Mouse (Mus musculus) cortical plate, adult 2 months (tissue): Measurements from ENCODE around the gene Kcnb1. TPM values are rescaled to one million over a fixed set of nuclear protein-coding genes. Genes with fewer than 3 reads are reported as not detected.

Experiments
- H3K27ac ChIP-seq: fragments of 200-500 bp; 2 replicates; pipeline ENCODE4 v1.5.1; 2012; ENCODE audit warnings: low read length, control low read depth, inconsistent platforms; ENCODE audit not compliant: insufficient read depth
- H3K4me1 ChIP-seq: fragments of 200-500 bp; 2 replicates; pipeline ENCODE4 v1.6.1; 2011; ENCODE audit warnings: low read length; ENCODE audit not compliant: control insufficient read depth, insufficient read depth
- H3K4me3 ChIP-seq: fragments of 200-500 bp; 2 replicates; pipeline ENCODE4 v1.5.1; 2011; ENCODE audit warnings: mild to moderate bottlenecking, low read length, control low read depth; ENCODE audit not compliant: insufficient read depth
- CTCF ChIP-seq: fragments of 200-500 bp; IDR thresholded peaks from 2 replicates; pipeline ENCODE4 v1.5.1; 2011; ENCODE audit warnings: mild to moderate bottlenecking, control low read depth, low read length; ENCODE audit not compliant: insufficient read depth; ENCODE audit errors: extremely low read depth
- POLR2A ChIP-seq: fragments of 200-500 bp; IDR thresholded peaks from 2 replicates; pipeline ENCODE4 v1.6.1; 2011; ENCODE audit warnings: mild to moderate bottlenecking, low read length, control low read depth; ENCODE audit not compliant: insufficient read depth; ENCODE audit errors: extremely low read depth
- polyA plus RNA-seq: library from polyadenylated mRNA; depleted of rRNA; stranded (reverse); fragments of >200 nt; gene quantifications from 2 replicates; pipeline ENCODE4 v1.2.3, GENCODE M21; 2012

Gene Kcnb1
- polyA plus RNA-seq, 1 experiment = 68.7 TPM

DNA sequence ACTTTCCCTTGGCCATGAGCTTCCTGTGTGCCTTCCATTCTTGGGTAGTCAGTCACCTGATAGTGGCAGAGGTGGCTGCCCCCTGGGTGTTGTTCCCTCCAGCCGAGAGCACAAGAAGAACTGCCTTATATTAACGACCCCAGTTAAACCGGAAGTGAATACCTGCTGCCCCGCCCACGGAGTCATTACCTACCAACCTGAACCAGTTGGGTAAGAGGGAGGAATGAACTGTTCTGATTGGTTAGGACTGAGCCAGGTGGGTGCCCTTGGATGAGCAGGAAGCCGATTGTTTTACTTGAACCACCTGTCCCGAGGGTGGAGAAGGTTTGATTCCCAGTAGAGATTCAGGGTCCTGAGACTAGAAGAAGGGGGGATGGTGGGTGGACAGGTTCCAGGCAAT lies 111.5 kb downstream of the Kcnb1 start:
- peak overlapping the region; percentile 97 for H3K27ac ChIP-seq

DNA sequence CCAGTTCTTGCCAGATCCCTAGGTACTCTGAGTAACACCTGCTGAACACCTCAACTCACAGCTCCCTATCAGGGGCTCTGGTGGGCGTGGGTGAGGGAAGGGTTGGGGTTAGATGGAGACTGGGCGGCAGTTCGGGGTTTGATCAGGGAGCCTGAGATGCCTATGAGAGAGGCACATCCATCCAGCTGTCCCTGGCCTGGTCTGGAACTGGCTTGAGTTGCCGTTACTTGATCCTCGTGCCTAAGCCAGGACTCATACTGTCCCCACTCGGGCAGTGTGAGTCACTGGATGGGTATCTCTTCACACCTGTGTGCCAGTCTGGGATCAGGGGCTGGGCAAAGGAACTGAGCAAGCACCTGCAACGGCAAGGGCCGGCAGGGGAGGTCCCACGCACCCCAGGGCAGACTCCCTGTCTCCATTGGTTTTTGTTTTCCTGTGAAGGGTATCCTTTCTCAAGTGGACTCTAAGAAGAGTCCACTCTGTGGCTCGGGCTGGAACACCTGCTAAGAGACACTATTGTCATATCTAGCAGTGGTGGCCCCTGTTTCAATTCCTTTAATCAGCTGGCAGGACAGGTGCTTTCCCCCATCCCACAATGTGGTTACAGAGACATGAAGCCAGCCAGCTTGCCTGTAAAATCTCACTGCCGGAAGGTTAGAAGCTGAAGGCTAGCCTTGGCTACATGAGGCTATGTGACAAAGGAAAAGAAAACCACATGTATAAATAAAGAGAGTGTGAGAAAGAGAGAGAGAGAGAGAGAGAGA lies 112.6 kb downstream of the Kcnb1 start:
- H3K4me1 ChIP-seq = peaks cover 4% of the 10 kb centered on the region
- no peak overlapping the region for H3K4me3 ChIP-seq
- no peak for TF ChIP-seq POLR2A
- no peak for TF ChIP-seq CTCF
- H3K27ac ChIP-seq = no peak overlapping the region

More for the DNA sequence above, 111.5 kb downstream of the Kcnb1 start:
- no peak for TF ChIP-seq POLR2A
- TF ChIP-seq CTCF = no peak
- peaks cover 4% of the 10 kb centered on the region for H3K4me1 ChIP-seq
- H3K4me3 ChIP-seq = no peak overlapping the region

DNA sequence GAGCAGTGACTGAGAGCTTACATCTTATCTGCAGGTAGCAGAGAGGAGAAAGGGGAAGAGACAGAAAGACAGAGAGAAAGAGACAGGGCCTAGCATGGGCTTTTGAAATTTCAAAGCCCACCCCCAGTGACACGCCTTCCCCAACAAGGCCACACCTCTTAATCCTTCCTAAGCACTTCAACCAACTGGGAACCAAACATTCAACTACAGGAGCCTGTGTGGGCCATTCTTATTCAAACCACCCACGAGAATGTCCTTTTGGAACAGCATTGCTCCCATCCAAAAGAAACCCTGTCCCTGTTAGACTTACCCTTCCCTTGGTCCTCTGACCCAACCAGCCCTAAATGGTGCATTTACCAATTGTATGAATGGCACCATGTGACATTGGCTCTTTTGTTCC lies 113.2 kb downstream of the Kcnb1 start:
- Histone ChIP-seq H3K4me3 (no peak overlapping the region), H3K4me1 (peaks cover 4% of the 10 kb centered on the region), H3K27ac (no peak overlapping the region)
- TF ChIP-seq POLR2A = no peak
- TF ChIP-seq CTCF = no peak

DNA sequence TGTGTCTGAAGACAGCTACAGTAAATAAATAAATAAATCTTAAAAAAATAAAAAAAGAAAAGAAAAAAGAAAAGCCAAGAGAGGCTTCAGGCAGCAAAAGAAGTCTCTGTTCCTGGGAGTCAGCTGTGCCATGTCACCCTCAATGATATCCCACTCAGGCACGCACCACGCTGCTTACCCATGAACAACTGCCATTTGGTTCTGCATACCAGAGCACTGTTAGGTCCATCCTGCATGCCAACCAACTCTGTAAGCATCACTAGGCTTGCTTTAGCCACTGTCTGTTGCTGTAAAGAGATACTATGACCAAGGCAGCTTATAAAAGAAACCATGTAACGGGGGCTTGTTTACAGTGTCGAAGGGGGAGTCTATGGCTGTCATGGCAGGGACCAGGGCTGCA lies 113.6 kb downstream of the Kcnb1 start:
- TF ChIP-seq POLR2A (no peak), CTCF (no peak)
- H3K4me1 ChIP-seq = peaks cover 4% of the 10 kb centered on the region

DNA sequence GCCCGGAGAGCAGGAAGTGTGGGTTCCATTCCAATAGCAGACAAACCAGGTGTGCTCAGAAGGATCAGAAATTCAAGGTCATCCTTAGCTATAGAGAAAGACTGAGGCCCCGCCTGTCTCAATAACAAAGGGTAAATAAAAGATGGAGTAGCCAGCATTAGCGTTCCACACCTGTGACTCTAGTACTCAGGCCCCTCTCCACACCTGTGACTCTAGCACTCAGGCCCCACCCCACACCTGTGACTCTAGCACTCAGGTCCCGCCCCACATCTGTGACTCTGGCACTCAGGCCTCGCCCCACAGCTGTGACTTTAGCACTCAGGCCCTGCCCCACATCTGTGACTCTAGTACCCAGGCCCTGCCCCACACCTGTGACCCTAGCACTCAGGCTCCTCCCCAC lies 115.4 kb downstream of the Kcnb1 start:
- Histone ChIP-seq H3K4me1 (peaks cover 4% of the 10 kb centered on the region), H3K4me3 (no peak overlapping the region), H3K27ac (no peak overlapping the region)
- no peak for TF ChIP-seq CTCF
- no peak for TF ChIP-seq POLR2A

More for the DNA sequence above, 113.6 kb downstream of the Kcnb1 start:
- Histone ChIP-seq H3K4me3 (no peak overlapping the region), H3K27ac (no peak overlapping the region)

DNA sequence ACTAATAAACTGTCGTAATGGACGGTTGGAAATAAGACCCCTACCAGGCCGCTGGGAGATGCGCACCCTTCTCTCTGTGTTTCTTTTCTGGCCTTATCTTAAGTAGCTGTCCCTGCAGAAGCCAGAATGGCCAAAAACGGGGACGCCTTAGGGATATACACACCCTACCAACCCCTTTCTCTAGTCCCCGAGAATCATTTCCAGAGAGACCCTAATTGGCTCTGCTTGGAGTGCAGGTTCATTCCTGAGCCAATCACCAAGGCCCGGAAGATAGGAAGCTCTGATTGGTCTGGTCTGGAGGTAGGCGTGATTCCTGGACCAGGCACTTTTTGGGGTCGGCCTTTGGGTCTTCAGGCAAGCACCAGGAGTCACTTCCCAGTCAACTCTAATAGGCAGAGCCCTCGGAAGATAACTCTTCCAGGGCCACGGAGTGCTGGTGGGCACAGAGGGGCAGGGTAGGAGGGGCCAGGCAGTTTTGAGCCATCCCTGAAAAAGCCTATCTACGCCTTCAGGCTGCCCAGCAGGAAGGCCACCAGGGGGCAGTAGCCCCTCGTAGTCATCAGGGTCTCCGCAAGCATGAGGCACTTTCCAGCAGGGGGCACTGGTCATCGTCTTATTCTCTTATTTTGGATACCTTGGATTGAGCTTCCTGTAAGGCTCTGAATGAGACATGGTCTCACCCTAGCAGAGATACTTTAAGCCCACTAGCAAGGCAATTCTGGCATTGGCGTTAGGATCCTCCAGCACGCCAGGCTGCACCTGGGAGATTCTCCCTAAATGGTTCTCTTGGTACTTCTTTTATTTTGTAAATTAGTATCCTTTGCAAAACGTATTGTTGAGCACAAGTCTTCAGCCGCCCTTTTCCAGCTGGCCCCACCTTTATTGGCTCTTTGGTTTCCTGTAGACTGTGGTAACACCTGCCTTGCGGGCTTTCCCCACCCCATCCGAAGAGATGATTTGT lies 118.0 kb downstream of the Kcnb1 start:
- peak; percentile 85 for TF ChIP-seq POLR2A
- TF ChIP-seq CTCF = peak; percentile 100
- Histone ChIP-seq H3K4me1 (no peaks in the 10 kb centered on the region), H3K4me3 (peak overlapping the region; percentile 59), H3K27ac (peak overlapping the region; percentile 31; the same call in 1 of the 2 replicates)

DNA sequence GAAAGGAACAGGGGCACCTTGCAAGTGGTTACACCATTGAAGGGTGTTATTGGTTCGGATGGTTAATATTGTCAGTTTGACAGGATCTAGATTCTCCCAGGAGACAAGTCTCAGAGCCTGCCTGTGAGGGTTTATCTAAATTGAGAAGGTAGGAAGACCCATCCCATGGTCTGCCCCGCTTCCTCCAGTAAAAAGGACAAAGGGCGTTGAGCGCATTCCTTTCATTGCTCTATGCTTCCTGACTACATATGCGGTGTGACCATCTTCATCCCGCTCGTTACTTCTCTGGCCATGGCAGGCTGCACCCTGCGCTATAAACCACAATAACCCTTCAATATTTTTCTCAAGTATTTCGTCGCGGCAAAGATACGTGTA lies 118.7 kb downstream of the Kcnb1 start:
- TF ChIP-seq CTCF = no peak
- Histone ChIP-seq H3K4me3 (peak overlapping the region; percentile 59), H3K4me1 (no peaks in the 10 kb centered on the region), H3K27ac (peak overlapping the region; percentile 16; the same call in 1 of the 2 replicates)

DNA sequence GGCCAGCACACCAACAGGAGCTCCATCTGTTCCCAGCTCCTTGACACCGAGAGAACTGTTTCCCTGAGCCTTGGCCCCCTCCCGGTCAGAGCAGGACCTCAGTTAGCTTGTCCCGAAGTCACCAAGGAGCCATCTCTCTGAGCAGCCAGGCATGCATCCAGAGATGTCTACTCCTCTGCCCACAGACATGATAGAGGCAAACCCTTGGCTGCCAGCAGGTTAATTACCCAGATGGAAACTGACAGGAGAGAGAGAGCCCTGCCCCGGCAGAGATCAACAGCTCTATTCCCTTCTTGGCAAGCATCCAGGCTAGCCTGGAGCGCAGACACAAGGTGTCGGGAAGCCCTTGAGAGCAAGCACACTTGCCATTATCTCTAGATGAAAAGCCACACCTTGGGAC lies 119.6 kb downstream of the Kcnb1 start:
- Histone ChIP-seq H3K4me3 (no peak overlapping the region), H3K4me1 (no peaks in the 10 kb centered on the region), H3K27ac (no peak overlapping the region)
- TF ChIP-seq CTCF = no peak
- TF ChIP-seq POLR2A = no peak

DNA sequence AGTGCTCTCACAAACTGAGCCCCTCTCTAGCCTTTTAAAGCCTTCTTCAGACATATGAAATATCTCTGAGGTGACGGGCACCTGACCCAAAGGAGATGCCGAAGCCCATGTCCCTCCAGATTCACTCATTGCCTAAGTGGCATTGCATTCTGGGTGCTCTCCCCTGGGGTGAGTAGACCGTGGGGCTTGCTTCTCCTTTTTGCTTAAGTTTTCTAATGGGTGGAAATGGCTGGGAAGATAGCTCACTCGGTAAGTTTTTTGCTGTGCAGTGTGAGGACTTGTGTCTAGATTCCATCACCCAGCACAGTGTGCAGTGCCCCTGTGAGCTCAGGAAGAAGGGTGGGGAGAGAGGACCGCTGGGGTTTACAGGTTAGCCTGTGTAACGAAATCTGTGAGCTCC lies 122.4 kb downstream of the Kcnb1 start:
- peaks cover 6% of the 10 kb centered on the region for H3K4me1 ChIP-seq
- no peak overlapping the region for H3K27ac ChIP-seq
- no peak overlapping the region for H3K4me3 ChIP-seq
- TF ChIP-seq CTCF (no peak), POLR2A (no peak)
